Mouse (Mus musculus): ENCODE measurements around the gene Naga. TPM values are rescaled to one million over a fixed set of nuclear protein-coding genes. Genes with fewer than 3 reads are reported as not detected.
A peak's percentile ranks its signal among the peaks of the same experiment; 100 is the strongest.

Naga gene
- 34.6 TPM in 2 replicates for polyA plus RNA-seq (2015; fragmentation: Nextera tagmentation; extraction: Ambion mirVana)

- H3K36me3 ChIP-seq (replicated peaks; ENCODE audit: insufficient read depth, low read length), result peaks cover 35% of the 10 kb centered on the region
- no peaks in the 10 kb centered on the region for H3K27me3 ChIP-seq (ENCODE audit: insufficient read depth, low read length)
- H3K27ac ChIP-seq (ENCODE audit: low read depth), result peak within 1 kb of the TSS; percentile 99
- peak; percentile 47 for TF ChIP-seq CTCF (IDR thresholded peaks at IDR 0.05; ENCODE audit: low read depth)
- TF ChIP-seq EP300 (IDR thresholded peaks at IDR 0.05; ENCODE audit: low read depth), result 0 out of 2 replicates have a peak, but pooled peaks have one; percentile 9
- peak within 1 kb of the TSS; percentile 77 for H3K4me3 ChIP-seq (ENCODE audit: low read depth, low read length)
- H3K9me3 ChIP-seq (ENCODE audit: low read length), result no peaks in the 10 kb centered on the region
- ATAC-seq (peak; percentile 79), DNase-seq (peak; percentile 99)
- WGBS (ENCODE audit: insufficient replicate concordance), result 0% methylated on average over 40 of the region's 41 CpGs
- H3K4me1 ChIP-seq (ENCODE audit: insufficient read depth), result peaks cover 59% of the 10 kb centered on the region
- peak within 1 kb of the TSS; percentile 81 for H3K9ac ChIP-seq (replicated peaks)
- H3K4me2 ChIP-seq (ENCODE audit: low read depth, low read length), result peak within 1 kb of the TSS; percentile 76
Measured at GRCm38 (mm10) chr15:82338593-82339112, at the start of gene Naga, which contains the start of the genes Pheta2 and Smdt1. Gene Naga (minus strand): TSS chr15:82338925. Gene Pheta2 (plus strand): TSS chr15:82338942. Gene Smdt1 (plus strand): TSS chr15:82338959.

GRCm38 (mm10) chr15:82385729-82386128 lies 47.0 kb upstream of the Naga start:
- no peaks in the 10 kb centered on the region for H3K27me3 ChIP-seq (ENCODE audit: insufficient read depth, low read length)
- H3K4me1 ChIP-seq (ENCODE audit: insufficient read depth), result no peaks in the 10 kb centered on the region
- H3K9ac ChIP-seq (replicated peaks), result no peak overlapping the region
- no peak overlapping the region for H3K4me3 ChIP-seq (ENCODE audit: low read depth, low read length)
- TF ChIP-seq EP300 (IDR thresholded peaks at IDR 0.05; ENCODE audit: low read depth), result no peak
- no peak for TF ChIP-seq CTCF (IDR thresholded peaks at IDR 0.05; ENCODE audit: low read depth)
- WGBS (ENCODE audit: insufficient replicate concordance), result 48% methylated on average over 2 of the region's 2 CpGs
- H3K27ac ChIP-seq (ENCODE audit: low read depth), result peak overlapping the region; percentile 53
- ATAC-seq (peak; percentile 60; the same call in 1 of the 2 replicates), DNase-seq (no peak)
- H3K4me2 ChIP-seq (ENCODE audit: low read depth, low read length), result no peak overlapping the region
- H3K36me3 ChIP-seq (replicated peaks; ENCODE audit: insufficient read depth, low read length), result no peaks in the 10 kb centered on the region
- H3K9me3 ChIP-seq (ENCODE audit: low read length), result no peaks in the 10 kb centered on the region

GRCm38 (mm10) chr15:82382441-82382840 lies 43.7 kb upstream of the Naga start:
- Histone ChIP-seq H3K27me3 (ENCODE audit: insufficient read depth, low read length) (no peaks in the 10 kb centered on the region), H3K4me2 (ENCODE audit: low read depth, low read length) (no peak overlapping the region), H3K27ac (ENCODE audit: low read depth) (no peak overlapping the region), H3K9ac (replicated peaks) (no peak overlapping the region), H3K4me1 (ENCODE audit: insufficient read depth) (0 out of 2 replicates have a peak, but pooled peaks cover 3% of the 10 kb centered on the region), H3K9me3 (ENCODE audit: low read length) (no peaks in the 10 kb centered on the region), H3K36me3 (replicated peaks; ENCODE audit: insufficient read depth, low read length) (no peaks in the 10 kb centered on the region), H3K4me3 (ENCODE audit: low read depth, low read length) (no peak overlapping the region)
- DNase-seq, result no peak
- TF ChIP-seq CTCF (IDR thresholded peaks at IDR 0.05; ENCODE audit: low read depth), result no peak
- no peak for TF ChIP-seq EP300 (IDR thresholded peaks at IDR 0.05; ENCODE audit: low read depth)
- WGBS (ENCODE audit: insufficient replicate concordance), result 52% methylated on average over 2 of the region's 2 CpGs
- no peak for ATAC-seq

- peak overlapping the region; percentile 99 for H3K27ac ChIP-seq (ENCODE audit: low read depth)
Measured at GRCm38 (mm10) chr15:82380714-82381062, 42.0 kb upstream of the Naga start.

GRCm38 (mm10) chr15:82379871-82380713 lies 41.4 kb upstream of the Naga start, which contains the start of gene Cyp2d22:
Gene Cyp2d22 (minus strand): TSS chr15:82380260.
- Histone ChIP-seq H3K4me1 (ENCODE audit: insufficient read depth) (0 out of 2 replicates have a peak, but pooled peaks cover 7% of the 10 kb centered on the region), H3K27ac (ENCODE audit: low read depth) (peak within 1 kb of the TSS; percentile 99), H3K9ac (replicated peaks) (peak within 1 kb of the TSS; percentile 71), H3K4me2 (ENCODE audit: low read depth, low read length) (peak within 1 kb of the TSS; percentile 67), H3K9me3 (ENCODE audit: low read length) (no peaks in the 10 kb centered on the region), H3K36me3 (replicated peaks; ENCODE audit: insufficient read depth, low read length) (no peaks in the 10 kb centered on the region), H3K27me3 (ENCODE audit: insufficient read depth, low read length) (no peaks in the 10 kb centered on the region), H3K4me3 (ENCODE audit: low read depth, low read length) (peak within 1 kb of the TSS; percentile 44)
- ATAC-seq (peak; percentile 71), DNase-seq (peak; percentile 66)
- TF ChIP-seq EP300 (IDR thresholded peaks at IDR 0.05; ENCODE audit: low read depth), result no peak
- TF ChIP-seq CTCF (IDR thresholded peaks at IDR 0.05; ENCODE audit: low read depth), result no peak
- WGBS (ENCODE audit: insufficient replicate concordance), result 3% methylated on average over 18 of the region's 24 CpGs

More at GRCm38 (mm10) chr15:82380714-82381062, 42.0 kb upstream of the Naga start:
- H3K4me3 ChIP-seq (ENCODE audit: low read depth, low read length), result peak overlapping the region; percentile 44; the same call in 1 of the 2 replicates
- H3K4me1 ChIP-seq (ENCODE audit: insufficient read depth), result 0 out of 2 replicates have a peak, but pooled peaks cover 7% of the 10 kb centered on the region
- peak overlapping the region; percentile 67 for H3K4me2 ChIP-seq (ENCODE audit: low read depth, low read length)
- no peaks in the 10 kb centered on the region for H3K9me3 ChIP-seq (ENCODE audit: low read length)
- WGBS (ENCODE audit: insufficient replicate concordance), result 32% methylated on average over 7 of the region's 7 CpGs
- ATAC-seq (peak; percentile 1; the same call in 1 of the 2 replicates), DNase-seq (no peak)
- H3K27me3 ChIP-seq (ENCODE audit: insufficient read depth, low read length), result no peaks in the 10 kb centered on the region
- H3K9ac ChIP-seq (replicated peaks), result no peak overlapping the region
- TF ChIP-seq CTCF (IDR thresholded peaks at IDR 0.05; ENCODE audit: low read depth) (no peak), EP300 (IDR thresholded peaks at IDR 0.05; ENCODE audit: low read depth) (peak; percentile 78)
- H3K36me3 ChIP-seq (replicated peaks; ENCODE audit: insufficient read depth, low read length), result no peaks in the 10 kb centered on the region

- DNase-seq, result peak; percentile 67
- Histone ChIP-seq H3K4me2 (ENCODE audit: low read depth, low read length) (peak overlapping the region; percentile 67), H3K9ac (replicated peaks) (peak overlapping the region; percentile 71), H3K27ac (ENCODE audit: low read depth) (peak overlapping the region; percentile 99), H3K4me1 (ENCODE audit: insufficient read depth) (0 out of 2 replicates have a peak, but pooled peaks cover 7% of the 10 kb centered on the region), H3K9me3 (ENCODE audit: low read length) (no peaks in the 10 kb centered on the region), H3K36me3 (replicated peaks; ENCODE audit: insufficient read depth, low read length) (0 out of 2 replicates have a peak, but pooled peaks cover 1% of the 10 kb centered on the region), H3K4me3 (ENCODE audit: low read depth, low read length) (peak overlapping the region; percentile 44), H3K27me3 (ENCODE audit: insufficient read depth, low read length) (no peaks in the 10 kb centered on the region)
- TF ChIP-seq EP300 (IDR thresholded peaks at IDR 0.05; ENCODE audit: low read depth), result peak; percentile 67; the same call in 1 of the 2 replicates
- no peak for TF ChIP-seq CTCF (IDR thresholded peaks at IDR 0.05; ENCODE audit: low read depth)
- peak; percentile 87 for ATAC-seq
- 21% methylated on average over 7 of the region's 7 CpGs for WGBS (ENCODE audit: insufficient replicate concordance)
Measured at GRCm38 (mm10) chr15:82379511-82379870, 40.8 kb upstream of the Naga start.
